Mouse (Mus musculus): ENCODE results near the gene Dhtkd1. TPM values are rescaled to one million over a fixed set of nuclear protein-coding genes. Genes with fewer than 3 reads are reported as not detected.

Dhtkd1 gene
- total RNA-seq, 2 experiments from 2014 or later: 9.0 to 11.0 TPM

DNA sequence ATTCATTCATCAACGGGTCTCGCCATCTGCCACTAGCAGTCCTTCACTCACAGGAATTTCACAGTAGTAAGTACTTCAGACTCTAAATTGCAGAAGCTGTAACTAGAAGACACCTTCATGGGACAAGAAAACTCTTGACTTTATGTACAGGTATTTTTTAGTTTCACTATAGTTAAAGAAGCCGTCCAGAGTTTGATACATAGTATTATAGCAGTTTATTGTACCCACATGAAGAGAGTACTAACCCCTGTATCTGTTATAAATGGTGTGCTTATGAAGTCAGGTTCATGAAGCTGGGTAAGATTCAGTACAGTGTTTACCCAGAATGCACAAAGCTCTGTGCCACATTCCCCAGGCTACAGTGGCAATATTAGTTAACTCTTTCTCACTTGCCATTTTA lies 79.8 kb downstream of the Dhtkd1 start, which contains the start of gene Gm13199:
Gene Gm13199 (minus strand): TSS at position 101 of the 400 bp plus-strand sequence.
- DNase-seq (ENCODE audit: low spot score in 2 of 2): no peak
- intact Hi-C loops (cut with DNase I): no loop called here

DNA sequence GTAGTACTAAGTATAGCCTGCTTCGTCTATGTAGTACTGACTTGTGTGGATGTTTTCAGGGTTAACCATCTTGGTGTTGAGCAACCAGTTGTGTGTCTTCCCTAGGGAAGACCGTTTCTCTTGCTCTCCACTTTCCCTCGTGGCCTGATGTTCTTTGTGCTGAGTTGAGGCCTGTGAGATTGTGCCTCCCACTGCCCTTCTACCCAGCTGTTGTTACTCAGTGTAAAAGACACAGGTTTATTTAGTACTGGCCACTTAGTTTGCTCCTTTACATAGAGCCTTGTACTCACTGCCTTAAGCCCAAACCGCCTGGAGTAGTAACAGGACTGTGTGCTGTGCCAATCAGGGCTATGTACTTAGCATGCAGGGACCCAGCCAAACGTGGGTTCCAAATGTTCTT lies 90.7 kb downstream of the Dhtkd1 start:
- DNase-seq (ENCODE audit: low spot score in 2 of 2): no peak
- intact Hi-C loops (cut with DNase I): no loop called here

DNA sequence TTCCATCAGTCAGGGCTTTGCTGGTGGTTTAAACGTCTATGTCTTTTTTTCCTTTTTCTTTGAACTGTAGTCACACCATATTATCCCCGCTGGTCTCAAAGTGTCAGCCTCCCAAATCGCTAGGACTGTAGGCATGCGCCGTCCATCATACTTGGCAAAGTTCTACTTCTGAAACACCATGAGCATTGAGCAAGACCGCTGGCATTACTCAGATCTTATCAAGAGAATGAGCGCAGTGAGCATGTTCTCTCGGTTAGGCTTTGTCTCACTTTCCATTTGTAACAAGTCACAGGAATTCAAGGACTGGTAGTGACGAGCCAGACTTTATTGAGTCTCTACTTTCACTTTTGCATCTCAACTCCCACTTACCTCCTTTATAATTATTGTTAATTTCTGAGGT lies 91.5 kb downstream of the Dhtkd1 start:
- intact Hi-C loops (cut with DNase I): no loop called here
- DNase-seq (ENCODE audit: low spot score in 2 of 2): no peak

Other genes with a start within 250 kb of the Dhtkd1 start
- gene Camk1d, start 228.3 kb downstream of the Dhtkd1 start, total RNA-seq (2021): 100 to 1,000 TPM; 121 to 124 TPM
- gene Nudt5, start 97.8 kb downstream of the Dhtkd1 start, total RNA-seq (2021): 10 to 100 TPM; 21.5 to 22.2 TPM
- gene Cdc123, start 97.6 kb downstream of the Dhtkd1 start, total RNA-seq (2021): 100 to 1,000 TPM; 139 to 167 TPM
- gene Gm13199, start 79.9 kb downstream of the Dhtkd1 start, total RNA-seq (2021): 1 to 10 TPM in 1 of 2 experiments, under 1 TPM in 1; 0.86 to 3.4 TPM
- gene Sec61a2, start 47.4 kb downstream of the Dhtkd1 start, total RNA-seq (2021): 100 to 1,000 TPM in 1 of 2 experiments, 10 to 100 TPM in 1; 71.9 to 116 TPM
- 10 to 100 TPM; 30.1 to 41.9 TPM for gene Upf2, start 8.7 kb upstream of the Dhtkd1 start, total RNA-seq (2021)
- 1 to 10 TPM; 3.1 to 3.4 TPM for gene Proser2, start 187.4 kb upstream of the Dhtkd1 start, total RNA-seq (2021)

Measured in left cerebral cortex, postnatal 36 days (tissue).